Mouse (Mus musculus): ENCODE measurements around the gene Vmn2r50. TPM values are rescaled to one million over a fixed set of nuclear protein-coding genes. Genes with fewer than 3 reads are reported as not detected.
"Not testable (repeated sequence)": the region's sequence is repeated elsewhere in the genome, so short reads cannot be mapped to it uniquely, and the experiment has no call there.

Vmn2r50 gene
- polyA plus RNA-seq (2017; shearing (Covaris generic)) = under 1 TPM in 1 of 3 experiments, not detected in 2; 0.12 TPM

DNA sequence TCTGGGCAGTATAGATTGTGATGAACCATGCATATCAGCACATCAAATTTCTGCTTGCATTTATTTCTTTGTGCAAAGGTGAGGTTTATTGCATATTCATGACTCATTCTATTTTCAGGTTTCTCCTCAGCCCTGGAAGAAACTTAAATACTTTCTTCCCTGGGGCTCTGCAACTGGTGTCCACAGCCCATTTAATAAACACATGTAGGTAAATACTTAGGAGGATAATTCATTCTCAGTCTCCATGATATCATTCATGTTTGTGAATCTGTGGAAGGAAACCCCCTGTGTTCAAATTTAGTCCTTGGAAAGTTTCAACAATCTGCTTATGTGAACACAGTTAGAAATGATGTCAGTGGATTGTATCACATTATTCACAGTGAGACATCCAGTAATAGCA lies at the start of gene Vmn2r50:
Gene Vmn2r50, minus strand, starts transcription at position 101 of the 400 bp plus-strand sequence.
- ATAC-seq = not testable (repeated sequence)

- not testable (repeated sequence) for ATAC-seq
Observed at GRCm38 (mm10) chr7:9992157-9992556, 60.9 kb downstream of the Vmn2r50 start, which contains the start of gene Vmn2r49. Gene Vmn2r49, minus strand, starts transcription at chr7:9992257.

Other genes with a start within 250 kb of the Vmn2r50 start
- not detected for gene Vmn2r47, start 212.0 kb downstream of the Vmn2r50 start, polyA plus RNA-seq (2017; shearing (Covaris generic))
- not detected for gene Vmn2r48, start 99.7 kb downstream of the Vmn2r50 start, polyA plus RNA-seq (2017; shearing (Covaris generic))
- gene Vmn2r49, start 61.0 kb downstream of the Vmn2r50 start, polyA plus RNA-seq (2017; shearing (Covaris generic)) = not detected
- gene Vmn2r51, start 52.4 kb upstream of the Vmn2r50 start, polyA plus RNA-seq (2017; shearing (Covaris generic)) = not detected
- under 1 TPM in 1 of 3 experiments, not detected in 2; 0.07 TPM for gene Vmn2r52, start 123.3 kb upstream of the Vmn2r50 start, polyA plus RNA-seq (2017; shearing (Covaris generic))
- gene Vmn1r66, start 224.7 kb upstream of the Vmn2r50 start, polyA plus RNA-seq (2017; shearing (Covaris generic)) = not detected

All from inflammation-experienced regulatory T-cells, adult 6 months (primary cell).